Mouse (Mus musculus) G1E (cell line): ENCODE results near the gene Rfpl4.

ENCODE experiments used
- CTCF ChIP-seq: IDR thresholded peaks from 2 replicates; pipeline ENCODE4 v1.5.1; 2012; ENCODE audit warnings: low read depth, low read length, inconsistent platforms, mixed read lengths
- GATA1 ChIP-seq: IDR thresholded peaks from 2 replicates; pipeline ENCODE4 v1.6.1; 2012; ENCODE audit warnings: borderline replicate concordance, low read length, inconsistent platforms, mixed read lengths
- GATA2 ChIP-seq: IDR thresholded peaks from 2 replicates; pipeline ENCODE4 v1.6.1; 2012; ENCODE audit warnings: low read depth, low read length, inconsistent platforms, borderline replicate concordance
- POLR2AphosphoS5 ChIP-seq: IDR thresholded peaks from 2 replicates; pipeline ENCODE4 v1.6.1; 2012; ENCODE audit warnings: low read depth, low read length, inconsistent platforms; ENCODE audit not compliant: insufficient replicate concordance
- TAL1 ChIP-seq: conservative IDR thresholded peaks from 2 replicates; pipeline ENCODE4 v1.6.1; 2012; ENCODE audit warnings: low read depth, low read length, inconsistent platforms, mixed read lengths

GRCm38 (mm10) chr7:5074984-5075383 lies 41.8 kb downstream of the Rfpl4 start:
- no peak for TF ChIP-seq CTCF
- no peak for TF ChIP-seq TAL1
- no peak for TF ChIP-seq POLR2AphosphoS5
- no peak for TF ChIP-seq GATA1
- no peak for TF ChIP-seq GATA2
